In genomic region chr13:114068421-114068820, GRCm38 (mm10) we compare ENCODE assay signal across 21 mouse cellular contexts.
DNase-seq lines count a peak whose midpoint lies in the region; ATAC-seq and TF ChIP-seq lines count a peak whose summit lies in the region.
"Had no signal": no experiment of that assay in that cellular context is flagged by ENCODE, and none has a peak within 500 bp of the region (broad histone marks: within the 10 kb centered on the region; RNA-seq: fewer than 3 reads in every experiment).

No protein-coding gene starts in this region.

- no peaks in the 10 kb centered on the region for H3K9me3 ChIP-seq in midbrain, embryonic 11.5 days (ENCODE audit: control insufficient read depth, low read length)
- H3K9me3 ChIP-seq in midbrain, embryonic 14.5 days (ENCODE audit: control insufficient read depth, low read length), result 0 out of 2 replicates have a peak, but pooled peaks cover 3% of the 10 kb centered on the region
- H3K9me3 ChIP-seq: G1E had no signal

- 41% methylated on average over 5 of the region's 5 CpGs for WGBS in liver, adult 2 months
- WGBS in midbrain, embryonic 11.5 days, result 91% methylated on average over 5 of the region's 5 CpGs
- 90% methylated on average over 5 of the region's 5 CpGs for WGBS in midbrain, embryonic 14.5 days

- no peak for ATAC-seq in midbrain, embryonic 11.5 days (ENCODE audit: low FRiP score)
- ATAC-seq in midbrain, embryonic 14.5 days (ENCODE audit: low FRiP score, low TSS enrichment), result no peak
- ATAC-seq: activated CD4-positive, CD25-positive, alpha-beta regulatory T cell, adult 4 months; CD4-positive, CD25-positive, alpha-beta regulatory T cell, adult 4 months; Patski had no signal

- no peaks in the 10 kb centered on the region for H3K36me3 ChIP-seq in liver, adult 2 months (ENCODE audit: control insufficient read depth, insufficient read depth, low read length)
- H3K36me3 ChIP-seq in midbrain, embryonic 11.5 days (ENCODE audit: control insufficient read depth, insufficient read depth, low read length), result no peaks in the 10 kb centered on the region
- H3K36me3 ChIP-seq in midbrain, embryonic 14.5 days (ENCODE audit: control insufficient read depth, insufficient read depth, low read length), result no peaks in the 10 kb centered on the region

- TF ChIP-seq POLR2A in liver, adult 2 months (IDR thresholded peaks at IDR 0.05; ENCODE audit: extremely low read depth, insufficient read depth, low read length), result no peak

- H3K4me2 ChIP-seq in midbrain, embryonic 11.5 days, result no peak overlapping the region
- no peak overlapping the region for H3K4me2 ChIP-seq in midbrain, embryonic 14.5 days (ENCODE audit: low read length)

- no peak overlapping the region for H3K4me3 ChIP-seq in liver, adult 2 months (ENCODE audit: insufficient read depth, low read depth, low read length)
- H3K4me3 ChIP-seq in midbrain, embryonic 11.5 days (ENCODE audit: low read depth, low read length), result no peak overlapping the region
- no peak overlapping the region for H3K4me3 ChIP-seq in midbrain, embryonic 14.5 days (replicated peaks; ENCODE audit: low read depth, low read length)

- peak; percentile 39 for DNase-seq in heart, adult 11 months
- DNase-seq in heart, postnatal 4 days, result no peak
- DNase-seq in liver, adult 2 months (ENCODE audit: extremely low read depth, low read depth, low spot score), result peak; percentile 93
- DNase-seq in liver, result no peak
- peak; percentile 14 for DNase-seq in midbrain, embryonic 11.5 days (ENCODE audit: low spot score, missing footprints)
- DNase-seq in midbrain, embryonic 14.5 days, result no peak
- DNase-seq: adrenal gland, adult 2 months; adrenal gland, adult 8-10 months; adrenal gland, postnatal 10 days; adrenal gland, postnatal 14 days; adrenal gland, postnatal 25 days; adrenal gland, postnatal 36 days; B cell, adult 2 months; cerebellum, adult 11 months; cerebellum, adult 11-12 months; cerebellum, adult 18-20 months had no signal

- H3K9ac ChIP-seq in liver, adult 2 months (ENCODE audit: low read depth, low read length), result peak overlapping the region; percentile 37; the same call in 1 of the 2 replicates
- H3K9ac ChIP-seq in midbrain, embryonic 11.5 days (ENCODE audit: low read length), result no peak overlapping the region
- no peak overlapping the region for H3K9ac ChIP-seq in midbrain, embryonic 14.5 days (replicated peaks; ENCODE audit: low read length)

- H3K79me2 ChIP-seq in liver, adult 2 months (ENCODE audit: control insufficient read depth, insufficient read depth, low read length), result no peaks in the 10 kb centered on the region

- peak overlapping the region; percentile 54 for H3K27ac ChIP-seq in liver, adult 2 months (replicated peaks; ENCODE audit: insufficient read depth, low read depth, low read length)
- no peak overlapping the region for H3K27ac ChIP-seq in midbrain, embryonic 11.5 days (ENCODE audit: low read depth, low read length)
- no peak overlapping the region for H3K27ac ChIP-seq in midbrain, embryonic 14.5 days (replicated peaks; ENCODE audit: low read depth, low read length)

- H3K27me3 ChIP-seq in liver, adult 2 months (ENCODE audit: control insufficient read depth, insufficient read depth, low read length), result no peaks in the 10 kb centered on the region
- no peaks in the 10 kb centered on the region for H3K27me3 ChIP-seq in midbrain, embryonic 11.5 days (ENCODE audit: control insufficient read depth, insufficient read depth, low read length)
- H3K27me3 ChIP-seq in midbrain, embryonic 14.5 days (ENCODE audit: control insufficient read depth, insufficient read depth, low read length), result no peaks in the 10 kb centered on the region
- H3K27me3 ChIP-seq: CH12.LX, Patski had no signal

- TF ChIP-seq CTCF in liver, adult 2 months (IDR thresholded peaks at IDR 0.05; ENCODE audit: low read depth, low read length), result no peak

- peaks cover 16% of the 10 kb centered on the region for H3K4me1 ChIP-seq in liver, adult 2 months (ENCODE audit: control insufficient read depth, insufficient read depth, low read length)
- H3K4me1 ChIP-seq in midbrain, embryonic 11.5 days (ENCODE audit: control insufficient read depth, insufficient read depth, low read length), result no peaks in the 10 kb centered on the region
- no peaks in the 10 kb centered on the region for H3K4me1 ChIP-seq in midbrain, embryonic 14.5 days (ENCODE audit: control insufficient read depth, insufficient read depth, low read length)

Comparison
In these comparisons a context has a peak if more than half of its experiments do, and no peak if none do; other contexts are left out.
1. DNase-seq: peak in heart, adult 11 months (single experiment), liver, adult 2 months (single experiment) and midbrain, embryonic 11.5 days (single experiment); none in heart, postnatal 4 days (single experiment), liver (single experiment) and midbrain, embryonic 14.5 days (single experiment).